Mouse (Mus musculus) fibroblast of lung, adult 2 months (primary cell): ENCODE results near the gene Dcun1d1.

Source experiments
- DNase-seq: peaks from one replicate; pipeline ENCODE4 v3.0.0-alpha.2; 2011; ENCODE audit warnings: low read depth

Gene Dcun1d1

DNA sequence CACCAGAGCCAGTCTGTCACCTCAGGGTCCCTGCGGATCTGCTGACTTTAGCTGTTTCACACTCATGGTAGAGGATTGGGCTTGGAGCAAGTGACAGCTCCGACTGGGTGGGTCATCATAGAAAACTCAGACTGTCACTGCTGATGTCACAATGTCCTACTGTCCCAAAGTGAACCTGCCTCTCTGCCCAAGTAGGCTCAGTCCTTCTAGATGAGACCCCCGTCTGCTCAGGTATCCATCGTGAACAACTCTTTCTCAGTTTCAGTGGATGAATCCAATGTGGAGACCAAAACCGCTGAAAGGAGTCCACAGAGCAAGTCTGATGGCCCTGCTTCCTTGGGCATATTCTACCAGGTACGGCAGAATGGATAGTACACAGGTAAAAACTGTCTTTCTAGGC, at the start of gene Dcun1d1:
TSS of gene Dcun1d1 (minus strand) at position 101 of the 400 bp plus-strand sequence.
- no peak for DNase-seq

GRCm38 (mm10) chr3:35986266-35986665, 49.0 kb upstream of the Dcun1d1 start:
- DNase-seq = no peak

- peak; percentile 4 for DNase-seq
Observed at GRCm38 (mm10) chr3:35973551-35973950, 36.3 kb upstream of the Dcun1d1 start.

DNA sequence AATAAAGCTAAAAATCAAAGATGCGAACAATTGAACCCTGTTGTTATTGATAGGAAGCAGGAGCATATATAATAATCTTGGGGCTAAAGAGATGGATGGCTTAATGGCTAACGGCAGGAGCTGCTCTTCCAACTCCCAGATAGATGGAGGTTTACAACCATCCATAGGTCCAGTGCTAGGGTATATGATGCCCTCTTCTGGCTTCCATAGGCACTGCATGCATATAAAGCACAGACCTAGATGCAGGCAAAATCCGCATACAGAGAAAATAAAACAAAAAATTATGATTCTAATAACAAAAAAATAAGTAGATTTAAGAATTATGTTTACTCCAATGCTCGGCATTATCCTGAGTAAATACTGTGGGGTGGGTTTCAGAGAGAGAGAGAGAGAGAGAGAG, 35.7 kb upstream of the Dcun1d1 start:
- DNase-seq = no peak

DNA sequence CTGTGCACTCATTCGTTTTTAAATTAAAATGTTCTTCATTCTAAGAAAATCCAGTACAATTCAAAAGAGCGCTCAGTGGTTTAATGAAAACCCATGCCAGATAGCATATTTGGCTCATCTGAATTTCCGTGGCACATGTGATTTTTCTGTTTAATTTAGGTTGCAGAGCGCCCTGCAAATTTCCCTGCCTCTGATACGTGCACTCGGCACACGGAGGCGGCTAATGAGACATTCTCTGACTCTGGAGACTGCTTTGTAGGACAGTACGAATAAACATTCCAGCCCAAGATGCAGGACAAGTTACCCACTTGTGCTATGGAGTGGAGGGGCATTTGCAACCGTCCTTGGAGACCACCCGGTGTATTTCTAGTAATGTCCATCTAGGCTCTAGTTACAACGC, 33.9 kb upstream of the Dcun1d1 start:
- no peak for DNase-seq

GRCm38 (mm10) chr3:35970441-35970840, 33.2 kb upstream of the Dcun1d1 start:
- DNase-seq = no peak

- DNase-seq = no peak
Observed at GRCm38 (mm10) chr3:35967366-35967921, 30.2 kb upstream of the Dcun1d1 start.

DNA sequence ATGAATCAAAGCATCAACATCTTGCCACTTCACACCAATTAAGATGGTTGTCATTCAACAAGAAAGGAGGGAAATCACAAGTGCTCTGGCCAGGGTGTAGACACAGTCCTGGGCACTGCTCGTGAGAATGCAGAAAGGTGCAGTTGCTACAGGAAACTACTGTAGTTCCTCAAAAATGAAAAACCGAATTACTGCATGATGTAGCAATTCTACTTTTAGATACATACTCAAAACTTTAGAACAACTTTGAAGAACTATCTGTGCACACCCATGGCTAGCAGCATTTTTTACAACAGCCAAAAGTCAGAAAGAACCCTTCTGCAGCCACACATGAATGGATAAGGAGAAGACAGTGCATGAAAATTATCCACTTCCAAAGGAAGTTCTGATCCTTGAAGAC, 29.2 kb upstream of the Dcun1d1 start:
- no peak for DNase-seq

- no peak for DNase-seq
Observed at GRCm38 (mm10) chr3:35964928-35965327, 27.7 kb upstream of the Dcun1d1 start.

DNA sequence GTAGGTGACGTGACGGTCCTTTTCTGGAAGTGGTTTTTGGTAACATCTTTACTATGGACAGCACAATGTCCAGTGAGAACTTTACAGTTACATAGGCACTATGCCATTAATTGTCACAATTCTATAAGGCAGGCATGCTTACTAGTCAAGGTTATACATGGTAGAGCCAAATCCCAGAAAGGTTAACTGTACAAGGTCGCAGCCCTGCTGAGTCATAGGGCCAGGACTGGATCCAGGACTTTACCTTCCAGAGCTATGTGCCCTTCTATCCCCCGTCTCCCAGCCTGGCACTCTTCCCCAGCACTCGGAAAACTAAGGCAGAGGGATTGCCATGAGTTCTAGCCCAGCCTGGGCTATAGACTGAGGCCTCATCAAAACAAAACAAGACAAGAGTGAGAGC, 26.7 kb upstream of the Dcun1d1 start:
- DNase-seq = no peak

DNA sequence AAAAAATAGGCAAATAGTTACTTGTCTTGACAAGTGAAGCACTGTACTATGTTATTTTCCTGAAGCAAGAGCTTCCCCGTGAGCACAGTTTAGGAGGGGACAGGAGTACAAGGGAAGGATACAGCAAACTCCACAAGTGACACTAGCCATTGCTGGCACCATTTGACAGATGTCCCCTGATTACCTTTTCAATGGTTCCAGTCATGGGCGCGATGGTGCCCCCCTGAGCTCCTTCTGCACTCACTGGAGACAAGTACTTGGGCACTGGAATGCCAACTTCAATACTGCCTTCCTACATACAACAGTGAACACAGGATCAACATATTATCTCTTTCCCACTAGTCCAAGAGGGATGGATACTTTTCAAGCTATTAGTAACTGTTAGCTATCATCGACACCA, 26.2 kb upstream of the Dcun1d1 start:
- no peak for DNase-seq

DNA sequence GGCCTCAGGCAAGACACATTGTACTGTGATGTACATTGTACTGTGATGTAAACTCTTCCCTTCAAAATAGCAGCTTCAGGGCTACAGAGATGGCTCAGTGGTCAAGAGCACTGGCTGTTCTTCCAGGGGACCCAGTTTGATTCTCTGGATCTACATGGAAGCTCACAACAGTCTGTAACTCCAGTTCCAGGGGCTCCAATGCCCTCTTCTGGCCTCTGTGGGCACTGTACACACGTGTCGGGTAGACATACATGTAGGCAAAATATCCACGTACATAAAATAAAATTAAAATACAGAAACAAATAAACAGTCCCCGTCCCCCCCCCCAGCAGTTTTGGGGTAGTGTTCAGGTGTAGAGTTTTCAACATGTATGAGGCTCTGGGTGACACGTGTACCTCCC, 25.7 kb upstream of the Dcun1d1 start:
- no peak for DNase-seq

GRCm38 (mm10) chr3:35957230-35957629, 20.0 kb upstream of the Dcun1d1 start:
- no peak for DNase-seq

- no peak for DNase-seq
Observed at GRCm38 (mm10) chr3:35954901-35955575, 17.8 kb upstream of the Dcun1d1 start.

GRCm38 (mm10) chr3:35953816-35954215, 16.6 kb upstream of the Dcun1d1 start:
- DNase-seq = no peak

DNA sequence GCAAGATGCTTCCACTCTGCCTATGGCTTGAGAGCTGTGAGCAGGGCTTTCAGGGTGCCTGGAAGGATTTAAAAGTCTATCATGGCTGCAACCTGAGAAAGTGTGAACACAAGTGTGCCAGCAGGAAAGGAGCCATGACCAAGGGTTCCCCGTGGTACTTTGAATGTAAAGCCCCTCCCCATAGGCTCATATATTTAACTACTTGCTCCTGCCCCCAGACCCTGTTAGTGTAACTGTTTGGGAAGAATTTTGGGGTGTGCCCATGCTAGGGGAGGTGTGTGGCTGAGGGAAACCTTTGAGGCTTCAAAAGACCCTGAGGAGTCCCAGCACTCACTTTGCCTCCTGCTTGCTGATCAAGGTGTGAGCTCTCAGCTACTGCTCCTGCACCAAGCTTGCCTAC, 15.9 kb upstream of the Dcun1d1 start:
- DNase-seq = no peak

- no peak for DNase-seq
Observed at GRCm38 (mm10) chr3:35948197-35948596, 11.0 kb upstream of the Dcun1d1 start.

GRCm38 (mm10) chr3:35940520-35941135, 3.4 kb upstream of the Dcun1d1 start:
- no peak for DNase-seq

DNA sequence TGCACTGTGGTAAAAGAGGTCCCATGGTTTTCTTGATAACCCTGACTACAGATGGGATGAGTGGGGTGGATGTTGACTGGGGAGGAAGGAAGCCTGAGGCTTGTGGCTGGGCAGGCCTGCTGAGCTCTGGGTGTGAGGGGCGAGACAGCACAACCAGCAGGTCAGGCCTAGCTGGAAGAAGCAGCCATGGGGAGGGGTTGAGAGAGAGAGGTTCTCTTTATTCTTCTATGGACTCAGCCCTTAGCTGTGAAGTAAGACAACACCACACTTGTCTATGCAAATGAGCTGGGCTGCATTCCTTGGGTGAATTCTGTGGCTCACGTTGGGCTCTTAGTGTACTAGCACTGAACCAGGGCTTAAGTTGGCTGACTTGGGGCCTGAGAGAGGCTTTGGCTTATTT, 2.8 kb upstream of the Dcun1d1 start:
- DNase-seq = no peak

GRCm38 (mm10) chr3:35933405-35933777, 3.9 kb downstream of the Dcun1d1 start:
- no peak for DNase-seq

DNA sequence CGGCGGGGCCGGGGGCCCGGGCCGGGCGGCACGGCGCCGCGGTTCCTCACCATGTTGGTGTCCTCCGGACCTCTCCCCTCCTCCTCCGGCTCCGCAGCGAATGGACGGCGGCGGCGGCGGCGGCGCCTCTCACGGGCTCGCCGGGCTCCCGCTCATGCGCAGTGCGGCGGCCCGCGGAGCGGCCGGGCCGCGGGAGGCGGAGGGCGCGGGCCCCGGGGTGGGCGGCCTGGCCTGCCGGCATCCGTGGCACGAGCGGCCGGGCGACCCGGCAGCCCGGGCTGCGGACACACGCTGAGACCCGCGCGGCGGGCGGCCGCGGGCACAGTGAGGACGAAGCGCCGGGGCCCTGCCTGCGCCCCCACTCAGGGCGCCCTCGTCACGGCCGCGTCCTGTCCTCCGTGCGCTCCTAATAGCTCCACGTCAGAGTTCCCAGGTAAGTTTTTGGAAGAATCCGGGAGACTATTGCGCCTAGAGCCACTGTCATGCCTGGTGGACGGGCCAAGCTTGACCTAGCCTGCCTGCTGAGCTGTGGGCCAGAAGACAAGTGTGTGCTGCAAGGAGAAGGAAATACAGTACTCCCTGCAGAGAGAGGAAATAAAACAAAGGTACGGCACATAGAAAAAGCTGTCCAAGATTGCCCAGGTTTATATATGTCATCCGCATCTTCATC, 4.4 kb downstream of the Dcun1d1 start:
- DNase-seq = no peak

DNA sequence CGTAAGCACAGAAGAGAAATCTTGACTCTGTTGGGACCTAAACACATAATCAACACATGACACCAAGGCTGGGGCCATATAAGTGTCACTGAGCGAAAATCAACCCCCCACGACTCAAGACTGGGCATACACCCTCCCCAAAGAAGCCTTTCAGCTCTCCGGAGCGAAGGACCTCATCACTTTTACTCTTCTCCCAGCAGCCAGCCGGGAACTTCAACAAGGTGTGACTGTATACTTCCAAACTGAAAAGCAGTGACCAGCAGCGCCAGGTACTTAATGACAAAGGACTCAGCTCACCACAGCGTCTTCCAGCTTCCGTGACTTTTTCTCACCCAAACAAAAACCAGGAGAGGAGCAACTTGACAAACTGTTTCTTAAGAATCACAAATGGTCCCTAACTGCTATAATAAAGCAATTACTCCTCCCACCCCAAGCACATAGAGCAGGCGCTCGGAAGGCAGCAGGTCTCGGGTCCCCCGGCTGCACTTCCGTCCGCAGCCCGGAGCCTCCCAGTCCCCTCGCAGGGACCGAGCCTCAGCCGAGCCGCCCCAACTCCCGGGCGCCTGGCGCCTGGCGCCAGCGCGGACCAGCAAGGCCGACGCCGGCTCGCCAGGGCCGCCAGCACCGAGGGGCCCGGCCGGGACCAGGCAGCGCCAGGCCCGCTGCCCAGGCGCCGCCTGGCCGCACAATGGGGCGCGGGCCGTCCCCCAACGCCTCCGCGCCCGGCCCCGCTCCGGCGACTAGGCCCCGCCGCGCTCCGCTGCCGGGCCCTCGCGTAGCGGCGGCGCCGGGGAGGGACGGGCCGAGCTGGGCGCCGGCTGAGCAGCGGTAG, 5.1 kb downstream of the Dcun1d1 start:
- no peak for DNase-seq
